Mouse (Mus musculus): ENCODE measurements at regions not wholly inside any gene's neighbourhood (a gene's known extent, or its start where the extent isn't known, plus 50 kb on each side); places are given as distances from the start of the nearest gene placed in this dataset.

DNA sequence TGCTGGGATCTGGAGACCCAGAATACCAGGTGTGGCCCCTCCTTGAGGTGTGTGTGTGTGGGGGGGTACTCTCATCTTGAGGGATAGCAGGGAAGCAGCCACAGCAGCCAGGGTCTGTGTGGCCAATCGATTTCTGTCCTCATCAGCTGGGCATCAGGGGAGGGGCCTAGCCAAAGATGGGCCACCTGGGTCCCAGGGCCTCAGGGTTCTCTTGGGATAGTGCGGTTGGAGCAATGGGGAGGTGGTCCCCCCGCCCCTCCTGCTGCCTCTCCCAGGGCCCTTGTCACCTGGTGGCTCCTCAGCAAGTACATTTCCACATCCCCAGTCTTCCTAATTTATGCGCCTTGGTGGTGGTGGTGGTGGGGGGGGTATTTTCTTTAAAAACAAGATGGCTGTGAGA, 55.4 kb downstream of the Uncx start:
- Histone ChIP-seq H3K27me3 (ENCODE audit: insufficient read depth, low read length) (peaks cover 16% of the 10 kb centered on the region; the same call in 1 of the 2 replicates), H3K27ac (ENCODE audit: low read depth, low read length) (no peak overlapping the region), H3K4me1 (ENCODE audit: insufficient read depth, low read length) (peaks cover 3% of the 10 kb centered on the region; the same call in 1 of the 2 replicates), H3K9me3 (ENCODE audit: low read length) (no peaks in the 10 kb centered on the region), H3K4me2 (ENCODE audit: low read depth, low read length, poor library complexity, severe bottlenecking) (no peak overlapping the region), H3K36me3 (ENCODE audit: insufficient read depth, low read length) (no peaks in the 10 kb centered on the region), H3K4me3 (ENCODE audit: low read depth, low read length) (no peak overlapping the region), H3K9ac (replicated peaks; ENCODE audit: low read length, poor library complexity, severe bottlenecking) (no peak overlapping the region)
- 9% methylated on average over 4 of the region's 4 CpGs for WGBS
- no peak for DNase-seq (ENCODE audit: low spot score)
- no peak for ATAC-seq (ENCODE audit: low FRiP score)
- no peak for TF ChIP-seq CTCF (IDR thresholded peaks at IDR 0.05)

DNA sequence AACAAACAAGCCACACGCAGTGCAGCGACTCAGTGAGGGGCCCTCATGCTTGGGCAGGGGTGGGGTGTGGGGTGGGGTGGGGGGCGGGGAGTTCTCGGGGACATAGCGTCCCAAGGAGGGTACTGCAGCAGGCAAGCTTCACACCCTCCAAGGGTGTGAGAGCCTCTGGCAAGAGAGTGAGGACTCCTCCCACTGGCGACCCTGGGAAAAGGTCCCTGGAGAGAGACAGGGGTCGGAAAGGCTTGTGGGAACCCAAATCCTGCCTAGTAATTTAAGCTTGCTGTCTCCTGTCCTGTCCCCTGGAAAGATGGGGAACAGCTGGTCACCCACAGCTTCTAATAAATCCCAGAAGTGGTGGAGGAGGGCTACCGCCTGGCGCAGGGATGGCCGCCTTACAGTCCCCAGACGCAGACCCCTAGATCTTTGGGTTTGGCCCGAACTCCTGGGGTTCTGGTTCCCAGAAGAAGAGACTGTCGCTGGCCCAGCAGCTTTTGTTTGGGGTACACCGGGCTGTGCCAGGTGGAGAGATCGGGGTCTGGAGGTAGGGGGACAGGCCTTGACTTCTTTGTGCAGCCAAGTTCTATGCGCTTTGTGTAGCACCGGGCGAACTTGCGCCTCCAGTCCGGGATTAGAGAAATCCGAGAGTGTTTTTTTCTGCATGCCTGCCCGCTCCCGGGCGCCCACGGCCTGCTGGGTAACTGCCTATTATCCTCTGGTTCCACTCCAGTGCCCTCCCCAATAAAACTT, 56.1 kb downstream of the Uncx start:
- 8% methylated on average over 25 of the region's 25 CpGs for WGBS
- H3K9ac ChIP-seq (replicated peaks; ENCODE audit: low read length, poor library complexity, severe bottlenecking) = no peak overlapping the region
- peaks cover 3% of the 10 kb centered on the region; the same call in 1 of the 2 replicates for H3K4me1 ChIP-seq (ENCODE audit: insufficient read depth, low read length)
- H3K4me2 ChIP-seq (ENCODE audit: low read depth, low read length, poor library complexity, severe bottlenecking) = peak overlapping the region; percentile 37
- H3K36me3 ChIP-seq (ENCODE audit: insufficient read depth, low read length) = no peaks in the 10 kb centered on the region
- H3K27me3 ChIP-seq (ENCODE audit: insufficient read depth, low read length) = peaks cover 16% of the 10 kb centered on the region; the same call in 1 of the 2 replicates
- no peak overlapping the region for H3K4me3 ChIP-seq (ENCODE audit: low read depth, low read length)
- H3K9me3 ChIP-seq (ENCODE audit: low read length) = no peaks in the 10 kb centered on the region
- ATAC-seq (ENCODE audit: low FRiP score) (no peak), DNase-seq (ENCODE audit: low spot score) (peak; percentile 45)
- 0 out of 2 replicates have a peak, but pooled peaks have one; percentile 1 for TF ChIP-seq CTCF (IDR thresholded peaks at IDR 0.05)
- no peak overlapping the region for H3K27ac ChIP-seq (ENCODE audit: low read depth, low read length)

DNA sequence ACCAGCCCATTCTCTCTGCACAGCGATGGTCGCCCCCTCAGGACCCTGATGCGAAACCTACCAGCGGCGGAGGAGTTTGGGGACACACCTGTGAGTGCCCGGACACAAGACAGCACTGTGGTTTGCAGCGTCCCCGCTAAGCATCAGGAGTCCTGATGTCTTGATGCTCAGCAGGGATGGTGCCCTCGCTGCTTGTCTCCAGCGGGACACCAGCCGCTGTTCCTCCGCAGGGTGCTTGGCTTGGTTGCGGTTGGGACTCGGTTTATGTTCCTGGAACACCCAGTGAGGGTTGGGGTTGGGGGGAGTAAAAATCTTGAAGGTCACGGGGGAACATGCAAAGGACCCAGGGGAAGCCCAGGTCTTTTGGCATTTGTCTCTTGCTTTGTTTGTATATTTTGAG, 56.9 kb downstream of the Uncx start:
- no peak for DNase-seq (ENCODE audit: low spot score)
- no peak for TF ChIP-seq CTCF (IDR thresholded peaks at IDR 0.05)
- Histone ChIP-seq H3K36me3 (ENCODE audit: insufficient read depth, low read length) (no peaks in the 10 kb centered on the region), H3K27ac (ENCODE audit: low read depth, low read length) (no peak overlapping the region), H3K9me3 (ENCODE audit: low read length) (no peaks in the 10 kb centered on the region), H3K9ac (replicated peaks; ENCODE audit: low read length, poor library complexity, severe bottlenecking) (no peak overlapping the region), H3K4me3 (ENCODE audit: low read depth, low read length) (no peak overlapping the region), H3K4me1 (ENCODE audit: insufficient read depth, low read length) (no peaks in the 10 kb centered on the region), H3K27me3 (ENCODE audit: insufficient read depth, low read length) (peaks cover 16% of the 10 kb centered on the region; the same call in 1 of the 2 replicates), H3K4me2 (ENCODE audit: low read depth, low read length, poor library complexity, severe bottlenecking) (no peak overlapping the region)
- WGBS = 6% methylated on average over 15 of the region's 15 CpGs
- ATAC-seq (ENCODE audit: low FRiP score) = no peak

DNA sequence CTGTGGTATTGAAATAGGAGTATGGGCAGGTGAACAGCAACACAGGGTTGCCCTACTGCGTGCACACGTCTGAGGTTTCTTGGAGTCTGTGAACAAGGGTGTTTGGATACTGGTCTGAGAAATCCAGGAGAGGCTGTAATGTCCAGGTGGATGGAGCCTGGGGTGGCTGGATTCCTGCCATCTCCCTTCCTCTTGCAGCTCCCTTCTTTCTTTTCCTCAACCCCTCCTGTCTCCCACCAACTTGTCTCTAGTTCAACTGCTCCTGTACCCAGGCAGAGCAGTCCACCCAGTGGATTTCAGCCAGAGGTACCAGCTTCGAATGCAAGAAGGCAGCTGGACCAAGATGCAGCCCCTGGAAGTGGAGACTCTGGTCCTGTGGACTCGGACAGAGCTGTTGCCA, 59.6 kb downstream of the Uncx start:
- H3K36me3 ChIP-seq (ENCODE audit: insufficient read depth, low read length) = no peaks in the 10 kb centered on the region
- H3K9ac ChIP-seq (replicated peaks; ENCODE audit: low read length, poor library complexity, severe bottlenecking) = no peak overlapping the region
- H3K4me2 ChIP-seq (ENCODE audit: low read depth, low read length, poor library complexity, severe bottlenecking) = no peak overlapping the region
- 85% methylated on average over 4 of the region's 4 CpGs for WGBS
- H3K27ac ChIP-seq (ENCODE audit: low read depth, low read length) = no peak overlapping the region
- no peak for TF ChIP-seq CTCF (IDR thresholded peaks at IDR 0.05)
- ATAC-seq (ENCODE audit: low FRiP score) (no peak), DNase-seq (ENCODE audit: low spot score) (no peak)
- H3K9me3 ChIP-seq (ENCODE audit: low read length) = no peaks in the 10 kb centered on the region
- H3K4me3 ChIP-seq (ENCODE audit: low read depth, low read length) = no peak overlapping the region
- H3K27me3 ChIP-seq (ENCODE audit: insufficient read depth, low read length) = peaks cover 16% of the 10 kb centered on the region; the same call in 1 of the 2 replicates
- H3K4me1 ChIP-seq (ENCODE audit: insufficient read depth, low read length) = no peaks in the 10 kb centered on the region

DNA sequence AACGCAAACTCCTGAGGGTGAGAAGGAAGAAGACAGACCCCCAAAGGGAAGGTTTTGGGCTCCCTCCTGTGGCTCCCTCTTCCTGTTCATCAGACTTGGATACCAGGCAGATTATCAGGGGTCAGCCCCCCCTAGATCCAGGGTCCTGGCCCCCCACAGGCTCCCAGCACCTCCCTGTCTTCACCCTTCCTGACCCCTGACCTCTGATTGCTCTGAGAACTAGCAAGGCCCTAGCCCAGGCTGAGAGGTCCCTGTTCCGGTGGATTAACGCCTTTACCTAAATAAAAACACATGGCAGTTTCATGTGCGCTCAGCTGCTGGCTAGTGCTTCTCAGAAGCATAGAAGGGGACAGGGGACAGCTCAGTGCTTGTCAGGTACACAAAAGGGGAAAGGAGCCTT, 60.2 kb downstream of the Uncx start:
- 42% methylated on average over 4 of the region's 4 CpGs for WGBS
- no peak for TF ChIP-seq CTCF (IDR thresholded peaks at IDR 0.05)
- DNase-seq (ENCODE audit: low spot score) = no peak
- Histone ChIP-seq H3K36me3 (ENCODE audit: insufficient read depth, low read length) (no peaks in the 10 kb centered on the region), H3K27me3 (ENCODE audit: insufficient read depth, low read length) (peaks cover 16% of the 10 kb centered on the region; the same call in 1 of the 2 replicates), H3K4me3 (ENCODE audit: low read depth, low read length) (no peak overlapping the region), H3K9ac (replicated peaks; ENCODE audit: low read length, poor library complexity, severe bottlenecking) (no peak overlapping the region), H3K27ac (ENCODE audit: low read depth, low read length) (no peak overlapping the region), H3K4me2 (ENCODE audit: low read depth, low read length, poor library complexity, severe bottlenecking) (no peak overlapping the region), H3K9me3 (ENCODE audit: low read length) (no peaks in the 10 kb centered on the region), H3K4me1 (ENCODE audit: insufficient read depth, low read length) (no peaks in the 10 kb centered on the region)
- no peak for ATAC-seq (ENCODE audit: low FRiP score)

DNA sequence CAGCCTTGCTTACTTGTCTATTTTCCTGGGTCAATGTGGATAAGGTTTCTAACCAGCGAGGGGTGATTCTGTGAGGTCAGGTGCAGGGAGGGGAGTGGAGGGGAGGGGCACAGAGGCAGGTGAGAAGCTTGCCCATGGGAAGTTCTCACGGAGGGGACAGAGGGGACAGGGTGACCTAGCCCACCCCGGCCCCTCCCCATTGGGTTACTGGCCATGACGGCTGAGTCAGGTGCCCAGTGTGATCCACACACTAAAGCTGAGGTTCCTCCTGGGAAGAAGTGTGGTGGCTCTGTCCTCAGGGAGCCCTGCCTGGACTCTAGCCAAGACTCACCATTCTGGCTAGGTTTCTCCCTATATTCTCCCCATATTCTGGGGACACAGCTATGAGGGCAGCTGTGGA, 61.0 kb downstream of the Uncx start:
- no peaks in the 10 kb centered on the region for H3K9me3 ChIP-seq (ENCODE audit: low read length)
- WGBS = 66% methylated on average over 4 of the region's 4 CpGs
- ATAC-seq (ENCODE audit: low FRiP score) = no peak
- H3K27ac ChIP-seq (ENCODE audit: low read depth, low read length) = no peak overlapping the region
- no peak for DNase-seq (ENCODE audit: low spot score)
- peaks cover 10% of the 10 kb centered on the region; the same call in 1 of the 2 replicates for H3K27me3 ChIP-seq (ENCODE audit: insufficient read depth, low read length)
- no peaks in the 10 kb centered on the region for H3K4me1 ChIP-seq (ENCODE audit: insufficient read depth, low read length)
- no peaks in the 10 kb centered on the region for H3K36me3 ChIP-seq (ENCODE audit: insufficient read depth, low read length)
- no peak overlapping the region for H3K4me3 ChIP-seq (ENCODE audit: low read depth, low read length)
- H3K4me2 ChIP-seq (ENCODE audit: low read depth, low read length, poor library complexity, severe bottlenecking) = no peak overlapping the region
- no peak overlapping the region for H3K9ac ChIP-seq (replicated peaks; ENCODE audit: low read length, poor library complexity, severe bottlenecking)
- TF ChIP-seq CTCF (IDR thresholded peaks at IDR 0.05) = no peak
